Mouse (Mus musculus): Measurements from ENCODE around the gene 2410004P03Rik. TPM values are rescaled to one million over a fixed set of nuclear protein-coding genes. Genes with fewer than 3 reads are reported as not detected.

Gene 2410004P03Rik
- polyA plus RNA-seq, 1 experiment from 2014 or later, result 0.64 TPM

DNA sequence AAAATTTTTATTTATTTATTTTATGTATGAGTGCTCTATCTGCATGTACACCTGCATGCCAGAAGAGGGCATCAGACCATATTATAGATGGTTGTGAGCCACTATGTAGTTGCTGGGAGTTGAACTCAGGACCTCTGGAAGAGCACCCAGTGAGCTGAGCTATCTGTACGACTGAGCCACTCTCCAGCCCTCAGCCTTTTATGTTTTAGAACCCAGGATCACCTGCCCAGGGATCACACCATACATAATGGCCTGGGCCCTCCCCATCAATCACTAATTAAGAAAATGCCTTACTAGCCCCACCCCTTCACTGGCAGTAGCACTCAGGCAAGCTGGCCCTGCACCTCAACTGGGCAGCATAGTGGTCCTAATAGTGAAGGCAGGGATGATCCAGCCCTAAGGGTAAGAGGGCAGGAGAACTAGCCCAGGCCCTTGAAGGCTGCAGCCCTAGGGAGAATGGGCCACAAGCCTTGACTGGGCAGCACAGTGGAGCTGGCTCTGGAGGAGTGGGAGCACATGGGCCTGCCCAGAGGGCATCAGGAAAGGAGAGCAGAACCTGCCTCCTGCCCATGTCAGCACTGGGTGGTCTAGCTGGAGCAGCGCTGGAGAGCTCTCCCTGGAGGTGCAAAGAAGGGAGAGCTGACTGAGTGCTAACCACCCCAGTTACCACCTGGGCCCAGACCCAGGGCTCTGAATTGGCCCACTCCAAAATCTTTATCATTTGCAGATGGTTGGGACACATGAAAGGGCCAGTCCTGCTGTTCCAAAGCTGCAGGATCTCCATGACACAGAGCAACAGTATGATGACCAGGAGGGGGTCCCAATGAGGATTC, 756 bp upstream of the 2410004P03Rik start:
- ATAC-seq (replicated peaks; ENCODE audit: insufficient number of reproducible peaks, low FRiP score, low TSS enrichment), result 0 out of 2 replicates have a peak, but pooled peaks have one; percentile 50
- Histone ChIP-seq H3K4me3 (ENCODE audit: low read depth, low read length) (no peak overlapping the region), H3K27me3 (ENCODE audit: control insufficient read depth, insufficient read depth, low read length) (no peaks in the 10 kb centered on the region; the same call in 1 of the 2 replicates), H3K27ac (ENCODE audit: low read depth, low read length) (no peak overlapping the region), H3K4me2 (no peak overlapping the region), H3K9ac (ENCODE audit: low read depth, low read length) (no peak overlapping the region), H3K36me3 (ENCODE audit: control insufficient read depth, insufficient read depth, low read length) (no peaks in the 10 kb centered on the region), H3K9me3 (replicated peaks; ENCODE audit: control insufficient read depth, low read length) (peaks cover 3% of the 10 kb centered on the region; the same call in 1 of the 2 replicates), H3K4me1 (ENCODE audit: control insufficient read depth, insufficient read depth, low read length) (no peaks in the 10 kb centered on the region; the same call in 1 of the 2 replicates)
- 80% methylated on average over 2 of the region's 2 CpGs for WGBS (ENCODE audit: insufficient replicate concordance)

DNA sequence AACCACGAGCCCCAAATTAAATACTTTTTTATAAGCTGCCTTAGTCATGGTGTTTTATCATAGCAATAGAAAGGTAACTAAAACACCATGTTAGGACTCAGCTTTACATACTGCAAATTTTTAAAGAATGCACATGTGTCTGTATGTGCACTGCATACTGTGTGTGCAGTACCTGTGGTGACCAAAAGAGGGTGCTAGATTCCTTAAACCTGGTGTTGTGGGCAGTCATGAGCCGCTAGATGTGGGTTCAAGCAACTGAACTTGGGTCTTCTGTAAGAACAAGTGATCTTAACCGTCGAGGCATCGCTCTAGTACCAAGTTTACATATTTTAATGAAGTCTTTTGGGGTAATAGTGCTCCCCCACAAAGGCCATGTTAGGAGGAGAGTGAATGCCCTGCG, 2.1 kb downstream of the 2410004P03Rik start:
- no peak overlapping the region for H3K4me3 ChIP-seq (ENCODE audit: low read depth, low read length)
- no peak overlapping the region for H3K4me2 ChIP-seq
- H3K4me1 ChIP-seq (ENCODE audit: control insufficient read depth, insufficient read depth, low read length), result no peaks in the 10 kb centered on the region; the same call in 1 of the 2 replicates
- no peak for ATAC-seq (replicated peaks; ENCODE audit: insufficient number of reproducible peaks, low FRiP score, low TSS enrichment)
- no peak overlapping the region for H3K9ac ChIP-seq (ENCODE audit: low read depth, low read length)
- no peak overlapping the region for H3K27ac ChIP-seq (ENCODE audit: low read depth, low read length)
- H3K36me3 ChIP-seq (ENCODE audit: control insufficient read depth, insufficient read depth, low read length), result no peaks in the 10 kb centered on the region
- 89% methylated on average over 6 of the region's 6 CpGs for whole genome bisulfite sequencing (ENCODE audit: insufficient replicate concordance)
- no peaks in the 10 kb centered on the region; the same call in 1 of the 2 replicates for H3K27me3 ChIP-seq (ENCODE audit: control insufficient read depth, insufficient read depth, low read length)
- peaks cover 3% of the 10 kb centered on the region; the same call in 1 of the 2 replicates for H3K9me3 ChIP-seq (replicated peaks; ENCODE audit: control insufficient read depth, low read length)

DNA sequence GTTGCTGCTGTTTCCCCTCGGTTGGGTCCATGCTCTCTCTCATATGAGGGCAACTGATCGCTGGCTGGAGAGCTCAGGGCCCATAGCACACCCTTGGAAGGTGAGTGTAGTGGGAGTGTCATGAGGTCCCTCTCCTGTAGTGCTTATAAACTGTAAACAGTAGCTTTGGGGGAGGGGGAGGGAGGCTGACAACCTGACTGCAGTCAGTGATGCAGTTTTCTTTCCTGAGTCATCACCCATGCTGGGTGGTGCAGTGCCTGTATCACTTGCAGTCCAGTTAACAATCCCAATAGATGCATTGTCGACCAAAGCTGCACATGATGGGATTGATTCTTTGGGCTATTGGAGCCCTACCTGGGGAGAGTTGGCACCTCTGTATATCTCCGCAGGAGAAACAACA, 10.3 kb downstream of the 2410004P03Rik start:
- Histone ChIP-seq H3K4me2 (no peak overlapping the region), H3K9me3 (replicated peaks; ENCODE audit: control insufficient read depth, low read length) (no peaks in the 10 kb centered on the region), H3K9ac (ENCODE audit: low read depth, low read length) (no peak overlapping the region), H3K27ac (ENCODE audit: low read depth, low read length) (no peak overlapping the region), H3K27me3 (ENCODE audit: control insufficient read depth, insufficient read depth, low read length) (peaks cover 5% of the 10 kb centered on the region), H3K36me3 (ENCODE audit: control insufficient read depth, insufficient read depth, low read length) (no peaks in the 10 kb centered on the region), H3K4me1 (ENCODE audit: control insufficient read depth, insufficient read depth, low read length) (peaks cover 7% of the 10 kb centered on the region), H3K4me3 (ENCODE audit: low read depth, low read length) (no peak overlapping the region)
- ATAC-seq (replicated peaks; ENCODE audit: insufficient number of reproducible peaks, low FRiP score, low TSS enrichment), result no peak
- WGBS (ENCODE audit: insufficient replicate concordance), result 39% methylated on average over 4 of the region's 4 CpGs

DNA sequence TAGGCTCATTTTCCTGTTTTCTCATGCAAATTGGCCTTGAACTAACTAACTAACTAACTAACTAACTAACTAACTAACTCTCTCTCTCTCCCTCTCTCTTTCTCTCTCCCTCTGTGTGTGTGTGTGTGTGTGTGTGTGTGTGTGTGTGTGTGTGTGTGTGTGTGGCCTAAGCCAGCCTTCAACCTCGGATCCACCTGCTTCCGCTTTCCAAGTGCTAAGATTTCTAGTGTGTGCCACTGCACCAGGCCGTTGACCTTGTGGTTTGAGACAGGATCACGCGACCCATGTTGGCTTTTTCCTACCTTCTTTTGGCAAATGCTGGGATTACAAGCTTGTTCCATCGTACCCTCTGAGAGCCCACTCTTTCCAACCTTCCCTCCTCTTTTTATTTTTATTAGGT, 10.9 kb downstream of the 2410004P03Rik start:
- H3K4me2 ChIP-seq, result peak overlapping the region; percentile 72

DNA sequence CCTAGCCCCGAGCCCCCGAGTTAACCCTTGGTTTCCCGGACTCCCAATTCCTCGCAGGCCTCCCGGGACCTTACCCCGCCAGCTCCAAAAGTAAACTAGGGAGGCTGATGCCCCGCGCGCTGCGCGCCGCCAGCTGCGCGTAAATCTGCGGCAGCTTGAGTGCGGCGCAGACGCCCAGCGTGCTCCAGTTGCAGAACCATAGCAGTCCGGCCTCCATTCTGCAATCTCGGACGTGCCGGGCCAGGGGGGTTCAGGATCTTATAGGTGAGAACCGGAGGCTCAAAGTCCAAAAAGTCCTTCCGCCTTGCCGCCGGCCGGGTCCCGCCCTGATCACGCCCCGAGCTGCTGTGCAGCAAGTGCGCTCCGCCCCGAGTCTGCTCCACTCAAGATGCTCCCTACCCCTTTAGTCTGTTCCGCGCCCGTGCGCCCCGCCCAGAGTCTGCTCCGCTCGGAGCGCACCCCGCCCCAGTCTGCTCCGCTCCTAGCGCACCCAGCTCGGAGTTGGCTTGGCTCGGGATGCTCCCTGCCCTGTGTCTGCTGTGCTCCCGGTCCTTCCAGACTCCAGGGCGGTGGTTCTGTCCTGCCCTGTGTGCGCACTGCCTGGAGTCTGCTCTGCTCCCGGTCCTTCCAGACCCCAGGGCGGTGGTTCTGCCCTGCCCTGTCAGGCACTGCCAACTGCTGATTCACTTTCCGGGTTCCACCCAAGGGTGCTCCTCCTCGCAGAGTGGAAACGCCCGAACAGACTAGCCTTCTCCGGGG, 11.6 kb downstream of the 2410004P03Rik start, which contains the start of gene Pqlc3:
TSS of gene Pqlc3 (minus strand) at position 670 of the 759 bp plus-strand sequence.
- Histone ChIP-seq H3K27ac (ENCODE audit: low read depth, low read length) (peak within 1 kb of the TSS; percentile 46; the same call in 1 of the 2 replicates), H3K4me2 (peak within 1 kb of the TSS; percentile 72), H3K9ac (ENCODE audit: low read depth, low read length) (peak within 1 kb of the TSS; percentile 69), H3K4me1 (ENCODE audit: control insufficient read depth, insufficient read depth, low read length) (peaks cover 7% of the 10 kb centered on the region), H3K27me3 (ENCODE audit: control insufficient read depth, insufficient read depth, low read length) (peaks cover 5% of the 10 kb centered on the region), H3K36me3 (ENCODE audit: control insufficient read depth, insufficient read depth, low read length) (peaks cover 6% of the 10 kb centered on the region; the same call in 1 of the 2 replicates), H3K4me3 (ENCODE audit: low read depth, low read length) (peak within 1 kb of the TSS; percentile 62), H3K9me3 (replicated peaks; ENCODE audit: control insufficient read depth, low read length) (no peaks in the 10 kb centered on the region)
- under 1% methylated on average over 57 of the region's 57 CpGs for WGBS (ENCODE audit: insufficient replicate concordance)
- peak; percentile 90 for ATAC-seq (replicated peaks; ENCODE audit: insufficient number of reproducible peaks, low FRiP score, low TSS enrichment)

More for the DNA sequence above, 10.9 kb downstream of the 2410004P03Rik start:
- WGBS (ENCODE audit: insufficient replicate concordance), result 56% methylated on average over 6 of the region's 6 CpGs
- no peak for ATAC-seq (replicated peaks; ENCODE audit: insufficient number of reproducible peaks, low FRiP score, low TSS enrichment)
- Histone ChIP-seq H3K9me3 (replicated peaks; ENCODE audit: control insufficient read depth, low read length) (no peaks in the 10 kb centered on the region), H3K4me1 (ENCODE audit: control insufficient read depth, insufficient read depth, low read length) (peaks cover 7% of the 10 kb centered on the region), H3K9ac (ENCODE audit: low read depth, low read length) (no peak overlapping the region), H3K4me3 (ENCODE audit: low read depth, low read length) (no peak overlapping the region), H3K27me3 (ENCODE audit: control insufficient read depth, insufficient read depth, low read length) (peaks cover 5% of the 10 kb centered on the region), H3K36me3 (ENCODE audit: control insufficient read depth, insufficient read depth, low read length) (0 out of 2 replicates have a peak, but pooled peaks cover 2% of the 10 kb centered on the region), H3K27ac (ENCODE audit: low read depth, low read length) (no peak overlapping the region)

DNA sequence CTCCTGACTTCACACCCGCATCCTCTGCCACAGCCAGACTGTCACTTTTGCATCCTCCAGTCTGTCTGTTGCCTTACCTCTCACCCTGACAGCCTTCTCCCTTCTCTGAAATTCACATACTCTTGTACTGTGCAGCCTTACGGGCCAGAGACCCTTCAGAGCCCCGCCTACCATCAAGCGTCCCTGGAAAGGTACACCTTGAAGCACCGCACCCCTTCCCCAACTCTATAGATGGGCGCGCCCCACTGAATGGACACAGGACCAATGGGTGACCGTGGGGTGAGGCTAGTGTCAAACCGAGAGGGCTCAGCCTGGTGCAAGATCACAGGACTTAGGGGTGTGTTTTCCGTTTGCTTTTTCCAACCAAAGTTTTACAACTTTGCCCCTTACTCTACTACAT, 12.4 kb downstream of the 2410004P03Rik start:
- peaks cover 5% of the 10 kb centered on the region for H3K27me3 ChIP-seq (ENCODE audit: control insufficient read depth, insufficient read depth, low read length)
- ATAC-seq (replicated peaks; ENCODE audit: insufficient number of reproducible peaks, low FRiP score, low TSS enrichment), result no peak
- peaks cover 13% of the 10 kb centered on the region for H3K4me1 ChIP-seq (ENCODE audit: control insufficient read depth, insufficient read depth, low read length)
- H3K4me3 ChIP-seq (ENCODE audit: low read depth, low read length), result peak overlapping the region; percentile 62
- H3K9me3 ChIP-seq (replicated peaks; ENCODE audit: control insufficient read depth, low read length), result no peaks in the 10 kb centered on the region
- H3K27ac ChIP-seq (ENCODE audit: low read depth, low read length), result no peak overlapping the region
- H3K36me3 ChIP-seq (ENCODE audit: control insufficient read depth, insufficient read depth, low read length), result peaks cover 6% of the 10 kb centered on the region; the same call in 1 of the 2 replicates
- H3K4me2 ChIP-seq, result peak overlapping the region; percentile 72
- H3K9ac ChIP-seq (ENCODE audit: low read depth, low read length), result peak overlapping the region; percentile 28; the same call in 1 of the 2 replicates
- 7% methylated on average over 10 of the region's 10 CpGs for WGBS (ENCODE audit: insufficient replicate concordance)

DNA sequence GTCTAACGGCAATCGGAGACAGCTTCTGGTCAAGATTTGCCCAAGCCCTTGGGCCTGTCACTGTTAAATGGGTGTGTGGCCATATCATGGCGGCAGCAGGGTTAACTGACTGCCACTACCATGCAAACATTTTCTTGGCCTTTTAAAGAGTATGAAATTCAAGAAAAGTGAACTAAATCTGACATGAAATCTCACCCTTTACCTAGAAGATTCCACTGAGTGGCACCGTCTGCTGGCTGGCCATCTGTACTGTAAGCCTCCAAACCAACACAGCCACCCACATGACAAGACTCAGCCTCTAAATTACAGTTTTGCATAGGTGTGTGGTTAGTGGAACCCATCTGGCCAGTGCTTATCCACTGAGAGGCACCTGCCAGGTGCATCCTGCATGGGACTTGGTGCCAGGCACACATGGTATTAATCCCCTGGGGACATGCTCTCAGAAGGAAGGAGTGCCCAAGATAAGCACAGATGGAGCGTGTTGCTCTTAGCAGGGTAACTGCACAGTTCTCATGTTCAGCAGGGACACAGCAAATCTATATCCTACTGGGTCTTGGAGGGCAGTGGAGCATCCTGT, 14.6 kb downstream of the 2410004P03Rik start:
- Histone ChIP-seq H3K4me1 (ENCODE audit: control insufficient read depth, insufficient read depth, low read length) (peaks cover 13% of the 10 kb centered on the region), H3K9ac (ENCODE audit: low read depth, low read length) (no peak overlapping the region), H3K27ac (ENCODE audit: low read depth, low read length) (no peak overlapping the region), H3K27me3 (ENCODE audit: control insufficient read depth, insufficient read depth, low read length) (peaks cover 4% of the 10 kb centered on the region), H3K36me3 (ENCODE audit: control insufficient read depth, insufficient read depth, low read length) (peaks cover 6% of the 10 kb centered on the region; the same call in 1 of the 2 replicates), H3K9me3 (replicated peaks; ENCODE audit: control insufficient read depth, low read length) (no peaks in the 10 kb centered on the region), H3K4me2 (no peak overlapping the region), H3K4me3 (ENCODE audit: low read depth, low read length) (no peak overlapping the region)
- 85% methylated on average over 5 of the region's 5 CpGs for WGBS (ENCODE audit: insufficient replicate concordance)
- no peak for ATAC-seq (replicated peaks; ENCODE audit: insufficient number of reproducible peaks, low FRiP score, low TSS enrichment)

DNA sequence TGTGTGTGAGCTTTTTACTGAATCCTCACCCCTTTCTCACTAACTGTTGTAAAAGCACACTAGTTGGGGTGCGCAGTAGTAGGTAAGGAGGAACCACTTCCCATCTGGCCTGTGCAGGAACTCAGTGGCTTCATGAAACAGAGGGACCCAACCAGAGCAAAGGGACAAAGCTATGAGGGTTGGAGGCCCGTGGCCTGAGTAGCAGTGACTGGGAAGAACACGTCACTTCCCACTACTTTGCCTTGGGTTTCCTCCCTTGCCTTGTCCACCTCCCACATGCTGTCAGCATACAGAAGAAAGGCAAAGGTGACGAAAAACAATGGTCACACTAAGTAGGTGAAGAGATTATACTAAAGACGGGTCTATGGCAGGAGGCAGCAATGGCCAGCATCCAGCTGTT, 15.2 kb downstream of the 2410004P03Rik start:
- Histone ChIP-seq H3K4me3 (ENCODE audit: low read depth, low read length) (no peak overlapping the region), H3K9ac (ENCODE audit: low read depth, low read length) (no peak overlapping the region), H3K4me2 (no peak overlapping the region), H3K27ac (ENCODE audit: low read depth, low read length) (no peak overlapping the region), H3K9me3 (replicated peaks; ENCODE audit: control insufficient read depth, low read length) (no peaks in the 10 kb centered on the region), H3K27me3 (ENCODE audit: control insufficient read depth, insufficient read depth, low read length) (no peaks in the 10 kb centered on the region; the same call in none of the 2 replicates), H3K4me1 (ENCODE audit: control insufficient read depth, insufficient read depth, low read length) (peaks cover 13% of the 10 kb centered on the region), H3K36me3 (ENCODE audit: control insufficient read depth, insufficient read depth, low read length) (peaks cover 6% of the 10 kb centered on the region; the same call in 1 of the 2 replicates)
- 76% methylated on average over 5 of the region's 5 CpGs for whole genome bisulfite sequencing (ENCODE audit: insufficient replicate concordance)
- no peak for ATAC-seq (replicated peaks; ENCODE audit: insufficient number of reproducible peaks, low FRiP score, low TSS enrichment)

Measured in heart, embryonic 11.5 days (tissue).